Mouse (Mus musculus) kidney, postnatal 36 days (tissue): Measurements from ENCODE around the gene Ston1.

Source experiments
- DNase-seq, 2 experiments: peaks; one replicate each; pipeline ENCODE4 v3.0.0; 2021 to 2022; ENCODE audit warnings: mixed read lengths in 2 of 2

Ston1 gene

DNA sequence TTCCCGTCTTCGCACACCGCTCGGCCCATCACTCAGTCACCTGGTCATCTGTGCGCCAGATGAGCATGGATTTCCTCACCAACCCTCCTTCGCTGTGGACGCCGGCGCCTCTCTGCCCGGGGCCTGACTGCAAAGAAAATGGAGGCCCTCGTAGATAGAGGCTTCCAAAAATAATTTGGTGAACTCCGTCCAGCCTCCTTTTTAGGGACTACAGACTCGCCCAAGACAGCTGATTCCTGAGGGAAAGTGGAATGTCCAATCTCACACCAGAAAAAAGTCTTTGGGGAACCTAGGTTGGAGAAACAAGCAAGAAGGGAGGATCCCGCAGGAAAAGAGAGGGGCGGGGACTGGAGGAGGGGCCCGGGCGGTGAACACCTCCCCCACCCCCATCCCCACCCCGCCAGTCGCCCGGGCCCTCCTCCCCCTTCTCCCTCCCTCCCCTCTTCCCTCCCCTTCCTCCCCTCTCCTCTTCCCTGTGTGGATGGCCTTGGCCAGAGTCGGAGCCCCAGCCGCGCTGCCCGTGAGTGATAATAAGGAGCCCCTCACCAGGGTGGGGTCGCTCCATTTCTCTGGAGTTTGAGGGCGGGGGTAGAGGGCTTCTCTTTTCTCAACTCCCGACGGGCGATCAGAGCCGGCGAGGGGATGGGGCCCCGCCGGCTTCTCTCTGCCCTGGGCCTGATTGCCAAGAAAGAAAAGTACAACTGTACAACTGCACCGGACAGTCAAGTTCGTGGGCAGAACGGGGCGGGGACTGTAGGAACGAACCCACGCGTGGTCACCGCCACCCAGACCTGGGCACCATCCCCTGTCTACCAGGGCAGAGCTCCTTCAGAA, at the start of gene Ston1:
Gene Ston1, plus strand, starts transcription at position 463 of the 834 bp plus-strand sequence.
- DNase-seq, result peak; percentile 83 to 90

DNA sequence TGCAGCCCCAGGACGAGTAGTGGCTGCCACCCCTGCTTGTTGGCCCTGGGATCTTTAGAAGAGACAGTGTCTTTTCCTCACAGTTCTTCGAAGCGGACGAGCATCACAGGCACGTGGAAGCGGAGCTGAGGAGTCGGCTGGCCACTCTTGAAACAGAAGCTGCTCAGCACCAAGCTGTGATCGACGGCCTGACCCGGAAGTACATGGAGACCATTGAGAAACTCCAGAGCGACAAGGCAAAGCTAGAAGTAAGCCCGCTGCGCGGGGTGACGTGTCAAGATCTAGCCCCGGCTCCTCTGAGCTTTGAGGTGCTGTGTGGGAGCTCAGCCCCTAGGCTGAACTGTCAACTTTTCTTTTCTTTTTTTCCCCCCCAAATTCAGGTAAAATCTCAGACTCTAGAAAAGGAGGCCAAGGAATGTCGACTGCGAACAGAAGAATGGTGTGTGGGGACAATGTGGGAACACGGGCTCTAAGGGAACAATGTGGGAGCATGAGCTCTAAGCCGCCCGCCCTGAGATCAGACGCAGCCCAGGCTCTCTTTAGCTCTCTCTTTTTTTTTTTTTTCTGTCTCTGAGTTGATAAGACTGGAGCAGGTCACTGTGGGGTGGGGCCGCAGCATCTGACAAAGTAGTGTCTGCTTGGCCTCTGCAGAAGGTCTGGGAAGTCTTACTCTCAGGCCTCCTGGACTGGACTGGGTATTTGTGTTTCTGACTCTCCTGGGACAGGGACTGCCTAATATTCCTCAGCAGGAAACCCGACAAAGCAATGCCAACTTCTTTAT, 47.9 kb upstream of the Ston1 start:
- no peak for DNase-seq

DNA sequence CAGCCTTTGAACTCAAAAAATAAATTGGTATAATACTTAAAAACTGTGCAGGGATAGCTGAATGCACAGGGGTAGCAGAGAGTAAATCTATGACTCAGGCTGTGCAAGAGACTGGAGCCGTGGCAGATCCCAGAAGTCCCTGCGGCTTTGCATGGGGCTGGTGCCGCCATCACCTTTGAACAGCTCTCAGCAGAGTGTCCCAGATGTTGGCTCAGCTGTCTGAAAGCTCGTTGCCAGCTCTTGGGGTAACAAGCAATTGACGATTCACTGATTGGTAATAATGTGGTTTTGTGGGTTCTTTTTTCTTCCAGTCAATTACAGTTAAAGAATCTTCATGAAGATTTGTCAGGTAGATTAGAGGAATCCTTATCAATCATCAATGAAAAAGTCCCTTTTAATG, 47.1 kb upstream of the Ston1 start:
- DNase-seq, result peak; percentile 29 to 59

DNA sequence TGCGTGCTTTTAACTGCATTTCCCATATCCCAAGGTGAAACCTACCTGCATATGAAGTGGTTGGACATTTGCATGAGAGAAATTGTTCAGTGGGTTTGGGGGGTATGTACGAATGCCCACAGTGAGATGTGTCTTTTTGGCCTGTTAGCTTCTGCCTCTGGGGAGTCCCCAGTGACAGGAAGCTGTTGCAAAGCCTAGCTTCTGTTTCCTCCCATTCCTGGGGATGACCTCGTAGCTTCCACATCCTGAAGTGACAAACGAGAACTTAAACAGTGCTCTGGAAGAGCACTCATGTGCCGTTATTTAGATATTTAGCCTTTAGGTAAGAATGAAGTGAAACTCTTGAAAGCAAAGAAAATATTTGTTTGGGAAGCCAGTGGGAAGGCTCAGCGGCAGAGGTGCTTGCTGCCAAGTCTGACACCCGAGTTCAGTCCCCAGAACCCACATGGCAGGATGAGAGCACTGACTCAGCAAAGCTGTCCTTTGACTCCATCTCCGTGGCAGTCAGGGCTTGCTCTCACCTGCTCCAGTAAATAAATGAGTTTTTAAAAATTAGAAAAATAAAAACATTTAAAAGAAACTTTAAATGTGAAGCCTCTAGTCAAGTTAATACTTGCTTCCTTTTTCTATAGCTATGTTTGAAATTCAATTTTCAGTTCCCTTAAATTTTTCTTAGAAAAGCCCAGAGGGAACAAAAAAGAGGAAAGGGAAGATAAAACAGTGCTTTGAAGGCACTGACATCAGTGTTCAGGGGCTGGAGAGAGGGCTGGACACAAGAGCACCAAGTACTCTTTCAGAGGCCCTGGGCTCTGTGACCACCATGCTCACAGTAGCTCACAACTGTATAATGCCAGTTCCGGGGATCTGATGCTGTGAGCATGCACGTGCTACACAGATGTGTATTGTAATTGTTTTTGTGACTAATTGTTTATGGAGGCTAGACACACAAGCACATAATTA, 46.2 kb upstream of the Ston1 start:
- peak; percentile 32 to 51 for DNase-seq

DNA sequence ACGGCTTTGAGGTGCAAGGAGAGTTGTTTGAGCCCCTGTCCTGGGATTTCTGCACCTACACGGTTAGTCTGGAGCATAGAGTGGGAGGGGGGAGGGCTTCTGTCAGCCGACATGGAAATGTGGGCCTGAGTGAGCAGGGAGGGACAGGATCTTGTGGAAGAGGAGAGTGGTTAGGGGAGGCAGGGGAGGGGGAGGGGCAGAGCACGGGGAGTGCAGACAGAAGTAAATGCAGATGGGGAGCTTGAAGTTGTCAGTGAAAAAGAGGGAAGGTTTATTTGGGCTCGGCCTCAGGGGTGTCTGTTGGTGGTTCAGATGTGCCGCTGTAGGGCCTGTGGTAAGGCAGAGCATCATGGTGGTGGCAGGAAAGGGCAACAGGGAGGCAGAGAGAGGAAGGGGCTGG, 44.9 kb upstream of the Ston1 start:
- DNase-seq, result no peak

DNA sequence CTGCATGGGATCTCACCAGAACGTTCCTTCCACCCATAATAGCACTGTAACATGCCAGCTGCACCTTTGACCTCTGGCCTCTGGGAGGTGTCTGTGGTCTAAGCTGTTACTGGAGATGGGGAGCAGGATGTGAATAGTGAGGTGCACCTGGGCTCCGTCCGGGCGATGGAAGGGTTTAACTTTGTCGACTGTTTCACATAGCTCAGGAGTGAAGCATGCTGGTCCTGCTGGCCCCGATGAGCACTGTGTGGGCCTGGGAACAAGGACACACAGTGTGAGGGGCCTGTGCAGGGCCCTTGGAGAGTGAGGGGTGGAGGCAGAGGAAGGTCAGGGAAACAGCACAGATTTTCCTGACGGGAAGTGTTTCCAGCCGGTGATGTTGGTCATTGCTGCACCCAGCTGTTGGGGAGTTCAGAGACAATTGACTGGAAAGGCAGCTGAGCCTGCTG, 44.5 kb upstream of the Ston1 start:
- DNase-seq, result no peak

DNA sequence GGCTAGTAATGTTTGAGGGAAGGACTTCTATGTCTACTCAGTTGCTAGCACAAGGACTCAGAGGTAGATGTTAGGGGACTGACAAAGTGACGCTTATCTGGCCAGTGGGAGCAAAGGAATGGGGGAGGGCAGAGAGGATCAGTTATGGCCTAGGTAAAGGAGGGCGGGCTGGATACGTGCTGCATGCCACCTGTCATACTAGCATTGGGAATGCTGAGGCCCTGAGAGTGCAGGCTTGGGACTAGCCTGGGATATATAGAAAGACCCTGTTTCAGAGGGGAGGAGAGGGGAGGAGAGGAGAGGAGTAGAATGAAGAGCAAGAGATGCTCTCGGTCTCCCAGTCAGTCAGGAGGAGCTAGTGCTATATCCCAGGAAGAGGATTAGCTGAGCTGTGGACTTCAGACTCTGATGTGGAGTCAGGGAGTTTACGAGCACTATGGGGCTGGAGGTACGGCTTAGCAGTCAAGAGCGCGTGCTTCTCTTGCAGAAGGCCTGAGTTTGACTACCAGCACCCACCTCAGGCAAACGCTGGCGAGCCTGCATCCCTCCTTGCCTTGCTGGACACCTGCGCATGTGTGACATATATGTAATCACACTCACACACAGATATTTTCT, 43.9 kb upstream of the Ston1 start:
- peak; percentile 43 to 54 for DNase-seq

DNA sequence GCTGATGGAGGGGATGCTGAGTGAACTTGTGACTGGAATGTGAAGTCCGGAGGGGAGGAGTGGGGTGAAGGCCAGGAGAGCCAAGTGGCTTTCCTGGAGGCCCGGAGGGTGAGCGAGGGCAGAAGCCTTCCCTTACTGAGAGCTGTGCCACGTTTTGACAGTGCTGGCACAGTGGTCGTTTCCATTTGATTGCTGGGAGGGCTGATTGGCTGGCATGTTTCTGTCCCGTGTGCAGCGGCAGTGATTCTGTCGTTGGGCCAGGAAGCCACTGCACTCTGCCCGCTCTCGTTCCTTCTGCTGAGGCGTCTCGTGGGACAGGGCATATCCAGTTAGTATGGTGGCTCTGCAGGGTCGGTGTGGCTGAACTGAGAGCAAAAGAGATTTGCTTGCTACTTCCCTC, 41.3 kb upstream of the Ston1 start:
- peak in 1 of 2 experiments; percentile 36 for DNase-seq

DNA sequence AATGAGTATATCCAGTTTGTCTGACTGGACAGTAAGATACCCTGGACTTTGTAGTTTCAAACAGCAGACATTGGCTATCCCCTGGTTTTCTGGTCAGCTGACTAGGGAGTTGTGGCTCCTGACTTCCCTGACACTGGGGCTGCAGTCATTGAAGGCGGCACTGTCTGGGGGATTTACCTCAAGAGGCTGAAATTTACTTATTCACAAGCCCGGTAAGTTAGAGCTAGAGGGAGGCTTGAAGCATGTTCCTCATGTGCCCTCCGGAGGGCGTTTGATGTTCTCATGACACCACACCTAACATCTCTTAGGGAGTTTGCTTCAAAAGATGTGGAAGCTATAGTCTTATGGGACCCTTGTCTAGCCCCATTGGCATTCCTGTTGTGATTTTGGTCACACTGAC, 40.8 kb upstream of the Ston1 start:
- DNase-seq, result no peak

DNA sequence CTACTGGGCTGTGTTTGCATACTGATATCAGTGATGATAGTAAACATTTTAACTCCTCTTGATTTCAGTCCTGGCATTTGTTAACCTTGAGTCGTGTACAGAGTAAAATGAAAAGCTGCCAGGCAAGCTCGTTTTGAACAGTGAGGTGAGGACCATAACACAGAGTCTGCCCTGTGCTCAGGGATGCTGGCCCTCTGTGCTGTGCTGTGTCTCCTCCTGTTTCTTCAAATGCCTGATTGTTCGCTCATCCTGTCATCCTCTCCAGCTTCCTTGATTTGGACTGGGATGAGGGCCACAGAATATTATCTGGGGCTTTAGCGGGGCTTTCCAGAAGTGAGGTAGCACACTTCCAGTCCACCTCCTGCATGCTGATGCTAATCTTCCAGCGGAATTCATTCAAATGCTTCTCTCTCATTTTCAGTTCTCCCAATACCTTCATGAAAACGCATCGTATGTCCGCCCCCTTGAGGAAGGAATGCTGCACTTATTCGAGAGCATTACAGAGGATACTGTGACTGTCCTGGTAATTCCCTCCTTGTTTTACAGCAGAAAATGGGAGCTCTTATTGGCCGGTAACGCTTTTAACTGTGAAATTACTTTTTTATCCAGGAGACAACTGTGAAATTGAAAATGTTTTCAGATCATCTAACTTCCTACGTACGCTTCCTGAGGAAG, 39.2 kb upstream of the Ston1 start:
- peak; percentile 90 to 94 for DNase-seq

DNA sequence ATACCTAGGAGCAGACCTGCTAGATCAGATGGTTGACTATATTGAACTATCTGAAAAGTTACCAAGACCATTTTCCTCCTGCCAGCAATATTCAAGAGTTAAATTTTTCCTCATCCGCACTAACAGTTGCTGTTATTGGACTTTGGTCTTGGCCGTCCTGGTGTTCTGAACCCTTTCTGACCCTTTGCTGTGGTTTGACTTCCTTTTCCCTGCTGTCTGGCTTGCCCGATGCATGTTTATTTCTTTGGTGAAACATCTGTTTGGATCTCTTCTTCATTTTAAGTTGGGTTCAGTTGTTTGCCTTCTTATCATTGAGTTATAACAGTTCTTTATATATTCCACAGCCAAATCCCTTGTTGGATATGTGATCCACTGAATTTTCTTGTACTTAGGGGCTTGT, 33.9 kb upstream of the Ston1 start:
- peak; percentile 64 to 83 for DNase-seq

DNA sequence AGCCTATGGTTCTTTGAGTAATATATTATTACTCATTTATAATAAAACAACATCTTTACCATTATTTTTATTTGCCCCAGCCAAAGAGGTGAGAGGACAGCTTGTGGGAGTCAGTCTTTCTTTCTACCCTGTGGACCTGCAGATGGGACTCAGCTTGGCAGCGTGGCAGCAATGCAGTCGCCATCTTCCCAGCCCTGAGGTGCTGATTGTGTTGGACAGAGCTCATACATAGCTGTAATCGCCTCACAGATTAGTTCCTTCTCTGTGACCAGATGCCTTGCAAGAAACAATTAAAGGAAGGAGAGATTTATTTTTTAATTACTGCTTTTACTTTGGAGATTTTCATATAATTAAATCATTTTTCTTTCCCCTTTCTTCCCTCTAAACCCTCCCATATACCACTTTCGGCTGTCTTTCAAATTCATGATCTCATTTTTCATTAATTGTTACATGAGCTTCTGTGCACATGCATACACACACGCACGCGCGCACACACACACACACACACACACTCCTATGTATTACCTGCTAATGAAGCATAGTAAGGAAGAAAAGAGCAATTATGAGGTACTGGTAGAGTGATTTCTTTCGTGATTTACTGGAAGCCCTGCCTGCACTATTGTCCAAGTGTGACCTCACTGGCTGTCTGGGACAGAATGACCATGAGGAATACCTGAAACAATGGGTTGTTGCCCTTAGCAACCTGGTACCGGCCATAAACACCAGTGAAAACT, 27.5 kb upstream of the Ston1 start:
- DNase-seq, result no peak

DNA sequence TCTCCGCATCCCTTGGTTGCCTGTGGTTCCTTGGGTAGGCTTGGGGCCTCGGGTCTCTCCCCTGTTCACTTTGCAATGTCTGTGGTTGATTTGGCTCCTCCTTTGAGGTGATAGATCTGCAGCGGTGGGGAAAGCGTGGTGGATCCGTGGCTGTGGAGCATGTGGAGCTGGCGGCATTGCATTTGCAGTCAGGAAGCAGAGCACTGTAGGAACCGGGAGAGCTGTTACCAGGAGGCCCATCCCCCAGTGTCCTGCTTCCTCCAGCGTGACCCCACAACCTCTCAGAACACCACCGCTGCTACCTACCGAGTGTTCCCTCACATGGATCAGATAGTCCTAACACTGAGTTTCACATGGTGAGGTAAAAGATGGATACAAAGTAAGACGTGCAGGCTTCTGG, 26.7 kb upstream of the Ston1 start:
- no peak for DNase-seq

DNA sequence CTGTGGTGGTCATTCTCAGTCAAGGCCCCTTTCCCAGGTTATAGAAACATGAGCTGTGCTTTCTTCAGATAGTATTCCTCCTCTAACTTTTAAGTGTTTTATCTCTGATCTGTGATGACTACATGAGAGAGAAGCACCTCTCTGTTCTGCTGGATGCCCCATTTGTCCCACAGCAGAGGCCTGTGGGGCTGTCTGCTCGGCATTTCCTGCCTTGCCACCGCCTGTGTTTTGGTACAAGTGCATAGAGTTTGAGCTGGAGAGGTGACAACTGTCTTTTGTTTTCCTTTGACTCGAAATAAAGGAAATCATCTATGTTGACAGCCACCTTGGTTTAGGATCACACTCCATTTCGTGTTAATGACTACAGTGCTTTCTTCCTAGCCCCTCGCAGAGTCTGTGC, 22.7 kb upstream of the Ston1 start:
- no peak for DNase-seq

DNA sequence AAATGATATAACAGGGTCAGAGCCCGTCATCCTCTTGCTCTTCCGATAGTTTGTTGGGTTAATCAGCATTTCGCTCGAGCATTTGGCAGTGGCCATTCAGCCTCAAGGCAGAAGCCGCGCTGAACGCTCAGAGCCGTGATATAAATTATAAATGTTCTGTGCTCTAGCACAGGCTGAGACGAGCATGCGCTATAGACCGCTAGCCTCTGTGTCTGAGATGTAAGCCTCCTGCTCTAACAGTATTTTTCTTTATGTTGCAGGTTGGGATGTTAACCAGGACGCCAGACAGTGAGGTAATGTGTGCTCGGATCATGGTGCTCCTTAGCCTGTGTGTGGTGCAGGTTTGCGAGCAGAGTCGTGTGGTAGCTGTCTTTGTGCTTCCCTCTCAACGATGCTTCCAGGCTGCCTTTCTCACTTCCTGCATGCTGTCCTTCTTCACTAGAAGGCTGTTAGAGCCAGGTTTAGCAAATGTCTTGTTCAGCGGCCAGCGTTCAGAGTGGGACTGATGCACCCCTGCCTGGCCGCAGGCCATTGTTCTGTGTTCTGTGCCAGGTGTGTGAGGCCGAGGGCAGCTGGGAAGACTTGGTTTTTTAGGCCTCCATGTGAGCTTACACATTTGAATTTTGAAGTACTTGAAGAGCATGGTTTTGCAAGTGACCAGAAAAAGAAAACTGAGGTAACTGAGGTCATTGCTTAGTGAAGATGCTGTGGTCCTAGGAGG, 18.8 kb upstream of the Ston1 start:
- DNase-seq, result no peak

DNA sequence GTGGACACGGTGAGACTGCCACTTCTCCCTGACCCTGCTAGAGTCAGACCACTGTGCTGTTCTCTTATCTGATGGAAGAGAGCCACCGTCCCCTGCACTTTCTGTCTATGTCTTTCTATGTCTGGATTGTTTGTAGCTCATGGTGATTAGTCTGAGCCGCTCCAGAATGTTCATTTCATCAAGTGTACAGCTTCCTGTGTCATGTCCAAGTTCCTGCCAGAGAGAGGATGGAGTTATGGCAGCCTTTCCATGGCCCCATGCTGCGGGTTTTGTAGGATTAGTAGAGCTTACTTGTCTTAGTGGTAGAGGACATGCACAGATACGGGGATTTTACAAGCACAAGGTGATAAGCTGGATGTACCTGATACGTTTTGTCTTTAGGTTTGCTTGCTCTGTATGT, 16.9 kb upstream of the Ston1 start:
- DNase-seq, result no peak

DNA sequence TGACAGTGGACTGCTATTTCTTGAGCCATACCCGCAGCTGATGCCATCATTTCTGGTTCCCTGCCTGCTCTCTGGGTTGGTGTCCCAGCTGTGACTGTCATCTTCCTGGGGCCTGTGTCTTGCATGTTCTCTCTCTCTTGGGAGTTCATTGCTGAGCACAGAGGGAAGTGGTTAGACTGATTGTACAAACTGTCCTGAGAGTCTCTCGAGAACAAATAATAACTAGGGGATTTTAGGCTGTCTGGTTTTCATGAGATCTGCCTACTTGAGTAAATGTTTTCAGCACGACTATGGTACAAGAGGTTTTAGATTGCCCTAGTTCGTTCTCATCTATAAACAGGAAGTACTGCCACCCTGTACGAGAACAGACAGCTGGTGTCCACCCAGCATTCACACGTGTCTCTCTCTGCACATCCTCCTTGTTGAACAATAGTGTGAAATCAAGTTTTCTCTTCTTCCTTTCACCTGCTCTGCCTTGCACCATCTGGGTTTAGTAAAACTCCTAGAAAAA, 15.9 kb upstream of the Ston1 start:
- peak in 1 of 2 experiments; percentile 57 for DNase-seq

DNA sequence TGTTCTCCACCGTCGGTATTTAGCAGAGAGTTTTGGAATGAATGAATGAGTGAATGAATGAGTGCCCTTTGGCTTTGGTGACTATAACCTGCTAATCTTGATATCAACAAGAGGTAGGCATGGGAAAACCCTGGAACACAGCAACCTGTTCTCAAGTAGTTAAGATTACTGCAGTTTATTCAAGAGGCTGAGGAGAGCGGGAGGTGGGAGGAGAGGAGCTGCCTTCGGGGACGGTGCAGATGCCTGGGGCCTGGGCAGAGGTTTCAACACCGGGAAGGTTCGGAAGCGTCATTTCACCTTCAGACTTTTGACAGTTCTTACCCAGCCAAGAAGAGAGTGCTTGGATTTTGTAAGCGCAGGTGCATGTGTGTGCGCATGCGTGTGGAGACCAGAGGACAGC, 14.5 kb upstream of the Ston1 start:
- no peak for DNase-seq

DNA sequence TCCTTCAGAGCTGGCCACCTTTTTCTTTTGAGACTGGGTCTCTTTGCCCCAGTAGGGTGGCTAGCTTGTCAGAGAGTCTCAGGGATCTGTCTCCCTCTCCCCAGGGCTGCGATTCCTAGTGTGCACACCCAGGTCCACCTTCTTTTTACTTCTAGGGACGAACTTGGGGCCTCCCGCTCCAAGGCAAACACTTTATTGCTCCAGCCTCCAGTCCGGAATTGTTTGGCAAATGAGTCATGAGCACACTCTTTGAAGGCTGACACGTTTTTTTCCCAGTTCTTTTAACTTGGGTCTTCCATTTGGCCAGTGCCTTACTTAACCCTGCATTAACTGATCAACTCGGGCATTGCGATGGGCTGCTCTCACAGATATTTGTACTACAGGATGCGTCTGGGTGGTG, 14.1 kb upstream of the Ston1 start:
- DNase-seq, result no peak

DNA sequence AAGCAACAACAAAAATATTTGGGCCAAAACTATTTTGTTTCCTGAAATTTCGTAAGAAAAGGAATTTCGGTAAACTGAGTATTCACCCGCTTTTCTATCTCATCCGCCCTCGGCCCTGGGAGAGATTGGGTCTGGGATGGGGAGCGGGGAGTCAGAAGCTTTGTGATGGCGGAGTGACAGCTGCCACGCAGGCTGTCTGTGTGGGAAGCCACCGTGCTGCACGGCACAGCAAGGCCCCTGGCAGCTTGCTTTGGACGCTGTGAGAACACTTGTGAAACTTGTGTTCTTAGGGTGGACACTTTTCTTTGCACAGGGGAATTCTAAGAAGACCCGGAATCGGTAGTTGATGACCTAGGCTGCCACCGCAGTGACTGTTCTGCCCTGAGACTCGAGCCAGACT, 10.1 kb upstream of the Ston1 start:
- DNase-seq, result no peak
